Mouse (Mus musculus) left cerebral cortex, postnatal 25 days (tissue): ENCODE data around the gene Pes1. TPM values are rescaled to one million over a fixed set of nuclear protein-coding genes. Genes with fewer than 3 reads are reported as not detected.
"Not testable (repeated sequence)": the region's sequence is repeated elsewhere in the genome, so short reads cannot be mapped to it uniquely, and the experiment has no call there.

Experiments used
- DNase-seq, 2 experiments: peaks; one replicate each; pipeline ENCODE4 v3.0.0; 2022; ENCODE audit warnings: low spot score in 2 of 2, mixed read lengths in 1 of 2
- intact Hi-C: fragments of 180-260 bp; cut with DNase I; formaldehyde crosslinking; loops from one replicate; pipeline ENCODE4 v1.15.1; 2025
- total RNA-seq, 2 experiments: library from RNA; stranded (reverse); gene quantifications; 2 replicates each; pipeline ENCODE4 v1.2.3; 2021

Gene Pes1
- total RNA-seq, 2 experiments from 2014 or later: 38.5 to 41.5 TPM

DNA sequence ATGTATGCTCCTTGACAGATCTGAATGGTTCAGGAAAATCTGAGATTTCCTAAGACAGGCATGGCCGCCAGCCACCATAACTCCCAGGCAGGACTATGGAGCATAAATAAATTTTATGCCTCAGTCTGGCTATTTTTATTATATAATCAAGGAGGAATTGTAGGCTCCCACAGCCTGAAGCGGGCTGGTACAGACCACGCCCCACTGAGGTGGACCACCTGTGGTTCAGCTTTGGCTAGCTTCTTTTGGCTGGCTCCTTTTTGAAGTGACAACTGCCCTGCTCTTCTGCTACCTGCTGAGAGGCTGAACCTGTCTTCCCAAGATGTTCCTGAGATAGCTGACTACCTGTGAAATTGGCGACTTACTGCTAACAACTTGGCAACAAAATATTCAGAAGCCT is 8.4 kb upstream of the Pes1 start:
- DNase-seq, intact Hi-C loops: not testable (repeated sequence)

DNA sequence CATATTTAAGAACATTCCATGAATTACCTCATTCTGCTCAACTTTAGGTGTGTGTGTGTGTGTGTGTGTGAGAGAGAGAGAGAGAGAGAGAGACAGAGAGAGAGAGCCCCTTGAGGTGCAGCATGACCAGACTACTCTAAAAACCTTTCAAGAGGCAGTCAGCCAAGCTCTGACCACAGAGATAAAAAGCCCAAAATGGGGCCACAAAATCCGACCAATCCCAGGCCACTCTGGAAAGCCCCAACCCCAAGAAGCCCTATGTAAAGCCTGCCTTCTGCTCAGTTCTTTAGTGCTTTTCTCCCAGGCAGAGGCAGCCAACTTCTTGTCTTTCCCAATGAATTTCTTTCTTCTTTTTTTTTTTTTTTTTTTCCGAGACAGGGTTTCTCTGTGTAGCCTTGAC is 2.9 kb upstream of the Pes1 start:
- no peak for DNase-seq
- intact Hi-C loops: loop anchor here (5.0 kb wide), 1 partner anchor 34 kb away; no protein-coding TSS in a partner anchor

DNA sequence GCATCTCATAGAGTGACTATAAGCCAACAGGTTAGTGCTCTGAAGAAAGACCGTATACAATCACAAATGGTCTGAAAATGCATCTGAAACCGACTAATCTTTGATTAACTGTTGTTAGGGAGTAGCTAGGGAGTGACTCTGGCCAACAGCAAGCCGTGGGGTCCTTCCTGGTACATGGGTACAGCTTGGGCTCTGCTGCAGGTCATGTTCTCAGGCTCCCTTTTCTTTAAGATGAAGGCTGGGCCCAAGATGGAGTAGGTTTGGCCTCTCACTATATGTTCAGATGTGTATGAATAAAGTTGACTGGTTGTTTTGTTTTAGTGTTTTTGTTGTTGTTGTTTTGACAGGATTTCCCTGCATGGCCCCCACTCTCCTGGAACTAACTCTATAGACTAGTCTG is 2.0 kb upstream of the Pes1 start:
- no peak for DNase-seq
- intact Hi-C loops: loop anchor here (5.0 kb wide), 1 partner anchor 34 kb away; no protein-coding TSS in a partner anchor

DNA sequence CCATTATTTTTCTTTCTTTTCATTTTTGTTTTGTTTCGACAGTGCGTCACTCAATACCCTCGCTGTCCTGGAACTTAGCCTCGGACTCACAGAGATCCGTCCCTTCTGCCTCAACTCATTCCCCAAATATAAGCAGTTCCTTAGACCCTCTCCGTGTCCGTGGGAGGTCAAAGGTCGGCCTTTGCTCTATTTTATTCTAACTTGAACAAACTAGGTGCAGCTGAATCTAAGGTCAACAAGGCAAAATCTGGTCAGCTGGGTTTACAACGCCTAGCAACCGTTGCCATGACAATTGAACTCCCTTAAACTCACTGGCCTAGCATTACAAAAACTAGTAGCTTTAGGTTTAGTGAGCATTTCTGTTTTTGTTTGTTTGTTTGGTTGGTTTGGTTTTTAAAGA is 620 bp upstream of the Pes1 start:
- intact Hi-C loops: loop anchor here (5.0 kb wide), 1 partner anchor 36 kb away; no protein-coding TSS in a partner anchor
- DNase-seq: no peak

DNA sequence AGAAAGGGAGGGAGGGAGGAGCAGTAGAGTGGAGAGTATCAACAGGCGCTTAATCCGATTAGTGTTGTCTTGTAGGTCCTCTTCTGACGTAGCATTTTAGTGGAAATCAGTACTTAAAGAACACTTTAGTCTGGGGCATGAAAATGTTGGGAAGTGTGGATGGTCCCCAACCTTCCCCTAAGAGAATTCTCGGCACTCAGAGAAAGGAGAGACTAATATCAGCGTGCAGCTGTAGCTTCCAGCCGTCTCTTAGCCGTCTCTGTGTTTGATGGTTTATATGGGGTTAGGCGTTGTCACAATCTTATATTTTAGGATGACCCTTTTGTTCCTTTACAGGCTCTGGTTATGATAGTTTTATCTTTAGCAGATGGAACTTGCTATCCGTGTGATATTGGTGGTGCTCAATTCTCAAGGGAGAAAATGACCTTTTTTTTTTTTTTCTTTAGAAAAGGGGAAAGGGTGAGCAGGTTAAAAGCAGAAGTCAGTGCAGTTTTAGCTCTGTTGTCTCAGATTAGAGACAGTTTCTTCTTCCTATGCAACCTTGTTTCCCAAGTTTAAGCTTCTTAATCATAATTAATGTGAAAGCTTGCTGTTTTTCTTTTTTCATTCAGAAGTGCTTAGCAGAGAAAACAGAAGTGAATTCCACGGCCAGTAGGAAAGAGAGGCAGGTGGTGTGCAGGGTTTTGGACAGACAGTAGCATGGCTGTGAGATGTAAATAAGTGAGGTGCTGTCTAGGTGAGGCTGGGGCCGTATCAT is 819 bp downstream of the Pes1 start:
- intact Hi-C loops: loop anchor here (5.0 kb wide), 1 partner anchor 37 kb away; no protein-coding TSS in a partner anchor
- no peak for DNase-seq

DNA sequence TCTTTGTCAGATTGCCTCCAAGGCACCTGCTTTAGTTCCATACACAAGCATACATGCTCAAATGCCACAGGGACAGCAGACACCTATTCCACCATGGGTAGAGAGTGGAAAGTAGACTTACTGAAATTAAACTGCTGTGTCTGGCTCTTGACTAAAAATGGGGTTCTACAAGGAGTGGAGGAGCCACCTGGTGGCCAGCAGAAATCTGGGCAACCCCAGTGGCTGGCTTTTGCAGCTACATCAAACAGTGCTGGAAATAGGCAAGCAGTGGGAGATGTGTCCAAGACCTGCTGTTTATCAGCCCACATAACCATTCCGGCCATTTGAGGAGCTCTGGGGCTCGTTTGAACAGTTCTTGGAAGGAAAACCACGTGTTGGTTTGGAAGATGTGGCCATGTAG is 6.1 kb downstream of the Pes1 start:
- intact Hi-C loops: no loop called here
- DNase-seq: peak in 1 of 2 experiments; percentile 23

DNA sequence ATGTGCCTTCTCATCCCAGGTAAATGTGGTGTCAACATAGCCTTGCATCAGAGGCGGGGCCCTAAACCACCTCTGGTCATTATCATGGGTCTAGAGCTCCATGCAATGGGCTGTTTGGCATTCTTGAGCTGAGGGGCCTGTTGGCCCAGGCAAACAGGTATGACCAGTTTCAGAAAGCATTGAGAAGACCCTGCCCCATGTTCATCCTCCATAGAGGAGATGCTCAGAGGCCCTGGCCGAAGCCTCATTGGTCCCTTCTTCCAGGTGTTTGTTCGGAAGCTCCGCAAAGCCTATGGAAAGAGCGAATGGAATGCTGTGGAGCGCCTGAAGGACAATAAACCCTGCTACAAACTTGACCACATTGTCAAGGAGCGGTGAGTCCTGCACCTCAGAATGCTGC is 6.6 kb downstream of the Pes1 start:
- no peak for DNase-seq
- intact Hi-C loops: no loop called here

DNA sequence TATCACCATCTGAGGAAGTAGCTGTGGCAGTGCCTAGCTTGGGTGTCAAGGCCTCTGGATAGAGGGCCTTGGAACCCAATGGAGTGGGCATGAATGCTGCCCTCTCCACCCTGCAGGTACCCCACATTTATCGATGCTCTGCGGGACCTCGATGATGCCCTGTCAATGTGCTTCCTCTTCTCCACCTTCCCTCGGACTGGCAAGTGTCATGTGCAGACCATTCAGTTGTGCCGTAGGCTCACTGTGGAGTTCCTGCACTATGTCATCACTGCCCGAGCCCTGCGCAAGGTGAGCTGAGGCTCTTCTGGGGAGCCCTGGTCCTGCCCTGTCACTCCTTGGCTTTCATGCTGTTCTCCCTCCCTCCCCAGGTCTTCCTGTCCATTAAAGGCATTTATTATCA is 9.3 kb downstream of the Pes1 start:
- DNase-seq: no peak

DNA sequence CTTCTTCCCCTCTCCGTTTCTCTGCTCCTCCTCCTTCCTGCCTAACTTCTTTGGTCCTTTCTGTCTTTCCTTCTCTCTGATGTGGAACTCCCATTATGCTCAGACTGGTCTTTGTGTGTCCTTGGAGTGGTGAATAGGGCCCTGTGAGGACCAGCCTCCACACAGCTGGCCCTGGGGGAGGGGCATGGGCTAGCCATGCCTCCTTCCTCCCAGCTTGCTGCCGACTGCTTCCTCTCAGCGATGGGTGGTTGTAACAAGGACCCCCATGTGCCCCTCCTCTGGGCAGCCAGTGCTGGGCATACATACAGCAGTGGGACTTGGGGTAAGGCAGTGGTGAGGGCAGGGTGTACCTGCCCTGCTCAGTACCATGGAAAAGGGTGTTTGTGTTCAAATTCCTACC is 10.5 kb downstream of the Pes1 start:
- peak in 1 of 2 experiments; percentile 20 for DNase-seq
- intact Hi-C loops: no loop called here

More for the DNA sequence above, 9.3 kb downstream of the Pes1 start:
- intact Hi-C loops: no loop called here

DNA sequence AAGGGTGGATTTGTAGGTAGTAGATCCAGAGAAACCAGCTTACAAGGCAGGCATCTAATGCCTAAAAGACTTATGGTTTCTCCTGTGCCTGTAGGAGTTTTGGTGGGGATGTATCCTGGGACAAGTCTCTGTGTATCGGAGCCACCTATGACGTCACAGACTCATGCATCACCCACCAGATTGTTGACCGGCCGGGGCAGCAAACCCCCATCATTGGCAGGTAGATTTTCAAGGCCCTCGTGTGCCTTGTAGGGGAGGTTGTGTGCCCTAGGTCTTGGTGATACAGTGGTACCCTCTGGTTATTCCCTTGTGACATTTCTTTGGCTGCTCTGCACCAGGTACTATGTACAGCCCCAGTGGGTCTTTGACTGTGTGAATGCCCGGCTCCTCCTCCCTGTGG is 12.9 kb downstream of the Pes1 start, which contains the start of gene 4930556J24Rik:
4930556J24Rik (minus strand) TSS at position 101 of the 400 bp plus-strand sequence.
- intact Hi-C loops: no loop called here
- DNase-seq: no peak

DNA sequence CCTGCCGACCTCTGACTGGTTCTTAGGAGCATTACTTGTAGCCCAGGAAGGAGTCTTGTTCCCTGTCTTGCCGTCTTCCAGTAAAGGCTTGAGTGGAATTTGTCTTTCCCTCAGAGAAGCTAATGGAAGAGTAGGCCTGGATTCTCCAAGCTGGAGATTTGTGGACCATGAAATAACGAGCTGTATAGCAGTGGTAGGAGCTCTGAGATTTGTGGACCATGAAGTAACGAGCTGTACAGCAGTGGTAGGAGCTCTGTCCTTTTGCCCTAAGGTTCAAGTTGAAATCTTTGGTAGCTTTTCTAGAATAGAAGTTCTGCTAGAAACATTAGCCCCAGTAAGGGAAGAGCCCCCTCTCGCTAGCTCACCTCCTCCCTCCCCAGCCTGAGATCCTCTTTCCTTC is 14.6 kb downstream of the Pes1 start:
- no peak for DNase-seq
- intact Hi-C loops: no loop called here

DNA sequence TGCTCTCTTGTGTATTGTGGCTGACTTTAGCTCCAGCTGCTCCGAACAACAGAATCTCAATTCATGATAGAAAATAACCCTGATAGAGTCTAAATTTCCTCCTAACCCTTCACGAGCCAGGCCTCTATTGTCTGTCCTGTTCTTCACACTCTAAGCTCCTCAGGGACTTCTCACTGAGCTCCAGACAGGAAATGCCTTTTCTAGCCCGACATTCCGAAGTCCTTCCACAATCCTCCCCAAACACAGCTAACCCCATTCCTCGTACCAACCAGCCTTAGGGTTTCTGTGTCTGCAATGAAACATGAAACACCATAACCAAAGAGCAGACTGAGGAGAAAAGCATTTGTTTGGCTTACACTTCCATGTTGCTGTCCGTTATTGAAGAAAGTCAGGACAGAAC is 17.8 kb downstream of the Pes1 start:
- intact Hi-C loops: no loop called here

DNA sequence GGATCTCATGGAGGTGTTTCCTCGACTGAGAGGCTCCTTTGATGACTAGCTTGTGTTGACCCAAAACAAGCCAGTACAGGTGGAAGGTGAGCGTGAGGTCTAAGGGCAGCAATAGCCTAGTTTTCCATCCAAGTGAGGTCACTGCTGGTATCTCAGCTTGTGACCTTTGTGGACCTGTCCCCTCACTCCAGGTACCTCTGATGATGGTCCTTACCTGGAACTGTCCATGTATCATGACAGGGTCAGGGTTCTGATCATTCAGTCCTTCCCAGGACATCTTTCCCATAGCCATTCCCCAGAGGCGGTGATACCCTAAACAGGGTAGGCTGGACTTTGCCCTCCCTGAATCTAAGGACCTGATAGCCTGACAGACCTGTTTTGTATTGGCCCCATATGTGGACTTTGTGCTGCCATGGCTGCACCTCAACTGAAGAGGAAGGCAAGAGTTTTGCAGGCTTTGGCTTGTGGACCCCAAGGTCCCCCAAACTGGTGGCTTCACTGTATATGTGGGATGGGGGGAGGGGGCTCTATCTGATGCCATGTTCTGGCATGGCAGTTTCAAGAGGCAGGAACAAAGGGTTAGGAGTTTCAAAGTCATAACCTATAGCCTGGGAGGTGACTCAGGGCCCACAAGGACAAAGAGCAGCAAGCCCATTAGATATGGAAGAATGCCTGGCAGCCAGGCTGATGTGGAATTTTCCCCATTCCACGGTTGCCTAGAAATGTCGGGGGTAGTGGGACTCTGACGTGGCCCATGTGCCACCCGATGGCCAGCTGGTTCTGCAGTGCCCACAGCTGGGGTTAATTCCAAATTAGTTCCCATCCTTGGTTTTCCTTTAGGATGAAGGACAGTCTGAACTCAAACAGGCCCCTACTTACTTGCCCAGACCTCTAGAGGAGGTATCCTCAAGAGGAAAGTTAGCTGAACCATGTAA is 18.8 kb downstream of the Pes1 start:
- no peak for DNase-seq
- intact Hi-C loops: no loop called here

More for the DNA sequence above, 17.8 kb downstream of the Pes1 start:
- no peak for DNase-seq

DNA sequence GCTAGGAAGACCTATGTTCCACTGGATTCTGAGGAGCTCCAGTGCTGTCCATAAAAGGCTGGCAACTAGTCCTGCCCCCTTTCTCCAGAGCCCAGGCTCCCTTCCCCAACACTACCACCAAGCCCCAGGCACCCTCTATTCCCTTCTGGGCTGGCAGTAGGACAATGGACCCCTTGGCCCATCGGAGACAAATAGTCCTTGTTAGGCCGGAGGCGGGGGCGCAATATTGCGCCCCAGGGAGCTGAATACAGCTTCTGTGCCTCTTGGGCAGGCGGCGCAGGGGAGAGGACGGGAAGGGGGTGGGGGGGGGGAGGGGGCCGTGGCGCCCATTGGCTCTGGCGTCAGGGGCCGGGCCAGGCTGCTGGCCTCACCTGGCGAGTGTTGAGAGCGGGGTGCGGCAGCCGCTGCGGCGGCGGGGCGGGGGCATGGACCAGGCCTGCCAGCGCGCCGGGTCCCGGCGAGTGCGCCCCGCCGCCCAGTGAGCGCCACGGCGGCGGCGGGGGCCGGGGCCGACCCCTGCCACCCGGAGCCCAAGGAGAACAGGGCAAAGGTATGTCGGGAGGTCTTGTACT is 19.6 kb downstream of the Pes1 start, which contains the start of gene Gal3st1:
Gal3st1 (plus strand) TSS at position 346 of the 572 bp plus-strand sequence.
- intact Hi-C loops: no loop called here
- DNase-seq: peak; percentile 30 to 49

DNA sequence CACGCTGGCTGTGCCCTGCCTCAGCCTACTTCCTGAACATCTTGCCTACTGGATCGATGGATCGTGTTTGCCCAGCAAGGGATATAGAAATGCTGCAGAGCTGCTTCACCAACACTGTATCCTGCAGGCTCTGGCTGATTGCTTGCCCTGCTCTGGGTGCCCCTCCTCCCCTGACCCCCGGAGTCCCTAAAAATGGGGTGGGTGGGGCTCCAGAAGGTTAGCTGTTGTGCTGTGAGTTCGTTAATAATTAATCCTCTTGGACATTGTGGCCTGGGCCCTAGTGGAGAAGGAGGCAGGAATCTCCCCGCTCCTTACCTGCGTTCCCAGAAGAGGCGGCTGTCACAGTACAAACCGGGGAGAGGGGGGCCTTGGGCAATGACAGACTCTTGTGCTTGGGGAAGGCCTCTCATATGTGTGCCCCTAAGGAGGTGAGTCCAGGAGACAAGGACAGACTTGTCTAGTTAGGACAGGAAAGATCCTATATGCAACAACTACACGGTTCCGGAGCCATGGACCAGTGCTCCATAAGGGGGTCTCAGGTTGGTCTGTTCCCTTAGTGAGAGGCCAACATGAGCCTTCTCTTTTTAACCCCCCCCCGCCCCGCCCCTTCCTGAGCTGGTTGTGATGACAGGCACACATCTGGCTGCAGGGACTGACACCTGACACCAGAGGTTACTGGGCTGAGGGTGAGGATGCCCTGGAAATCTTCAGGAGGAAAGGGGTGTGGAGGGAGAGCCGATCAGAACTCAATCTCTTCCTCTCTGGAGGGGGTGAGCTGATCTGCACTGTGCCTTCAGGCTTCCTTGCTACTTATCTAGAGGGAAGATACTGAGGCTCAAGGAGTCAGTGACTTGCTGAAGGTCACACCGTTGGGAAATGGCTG is 20.3 kb downstream of the Pes1 start:
- intact Hi-C loops: no loop called here
- peak in 1 of 2 experiments; percentile 21 for DNase-seq

DNA sequence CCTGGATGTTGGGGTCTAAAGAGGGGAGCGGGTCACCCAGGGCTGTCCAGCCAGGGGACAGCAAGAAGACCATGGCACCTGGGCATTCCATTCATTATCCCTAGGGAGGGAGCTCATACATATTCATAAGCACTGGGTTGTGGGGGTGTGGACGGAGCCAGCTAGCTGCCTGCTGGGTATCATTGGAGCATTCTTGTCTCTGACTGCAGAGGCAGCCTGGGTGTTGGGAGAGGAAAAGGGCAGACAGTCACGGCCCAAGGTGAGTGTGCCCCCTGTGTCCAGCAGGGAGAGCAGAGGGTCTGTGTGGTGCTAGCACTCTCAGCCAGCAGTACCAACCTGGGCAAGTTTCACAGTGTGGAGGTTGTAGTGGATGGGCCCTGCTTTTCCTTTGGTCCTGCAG is 26.0 kb downstream of the Pes1 start:
- intact Hi-C loops: no loop called here
- peak in 1 of 2 experiments; percentile 34 for DNase-seq

DNA sequence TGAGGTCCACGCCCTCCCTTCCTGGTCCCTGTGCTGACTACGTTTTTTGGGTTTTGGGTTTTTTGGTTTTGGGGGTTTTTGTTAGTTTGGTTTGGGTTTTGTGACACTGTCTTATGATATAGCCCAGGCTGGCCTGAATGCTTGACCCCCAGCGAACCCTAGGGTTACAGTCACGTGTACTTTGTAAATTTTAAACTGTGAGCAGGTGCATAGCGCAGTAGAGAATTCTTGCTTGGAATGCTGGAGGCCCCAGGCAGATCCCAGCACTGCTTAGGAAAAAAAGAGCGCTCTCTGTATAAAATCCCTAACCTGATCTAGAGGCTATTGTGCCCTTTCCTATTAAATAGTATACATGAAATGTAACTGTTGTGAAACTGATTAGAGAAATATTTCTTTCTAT is 29.4 kb downstream of the Pes1 start:
- intact Hi-C loops: no loop called here
- no peak for DNase-seq

DNA sequence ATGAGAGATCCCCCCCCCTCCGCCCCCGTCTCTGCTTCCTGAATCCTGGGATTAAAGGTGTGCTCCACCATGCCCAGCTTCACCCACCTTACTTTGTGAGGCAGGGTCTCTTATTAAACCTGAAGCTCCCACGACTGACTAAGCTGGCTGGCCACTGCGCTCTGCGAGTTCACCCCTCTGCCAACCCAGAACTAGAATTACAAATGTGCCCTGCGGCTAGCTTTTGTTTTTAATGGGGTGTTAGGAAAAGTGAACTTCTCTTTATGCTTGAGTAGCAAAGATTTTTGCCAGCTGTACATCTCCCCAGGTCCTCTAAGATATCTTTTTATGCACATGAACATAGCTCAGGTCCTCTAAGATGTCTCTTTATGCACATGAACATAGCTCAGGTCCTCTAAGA is 30.1 kb downstream of the Pes1 start:
- DNase-seq: no peak
- intact Hi-C loops: no loop called here

DNA sequence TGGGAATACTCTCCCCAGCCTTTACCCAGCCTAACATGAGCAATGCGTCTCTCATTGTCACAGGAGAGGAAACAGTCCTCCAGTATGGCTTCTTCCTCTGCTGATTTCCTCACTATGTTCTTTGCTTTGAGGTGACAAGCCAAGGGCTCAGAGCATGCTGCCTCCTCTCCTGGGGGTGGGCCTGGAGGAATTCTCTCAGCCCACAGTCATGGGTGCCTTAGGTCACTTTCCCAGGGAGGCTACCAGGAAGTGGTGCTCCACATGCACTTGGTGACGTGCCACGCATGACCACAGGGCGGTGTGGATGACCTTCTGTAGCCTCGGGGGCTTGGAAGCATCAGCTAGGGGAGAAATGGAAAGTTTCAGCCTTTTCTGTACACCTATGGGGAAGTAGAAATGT is 31.7 kb downstream of the Pes1 start:
- intact Hi-C loops: no loop called here
- no peak for DNase-seq
